Mouse (Mus musculus) liver, adult 2 months (tissue): Measurements from ENCODE around the gene R3hcc1l.

Experiments
- CTCF ChIP-seq: fragments of 200-500 bp; IDR thresholded peaks from 2 replicates; pipeline ENCODE4 v1.5.1; 2011; ENCODE audit warnings: low read depth, low read length, control low read depth
- POLR2A ChIP-seq: fragments of 200-500 bp; IDR thresholded peaks from 2 replicates; pipeline ENCODE4 v1.6.1; 2011; ENCODE audit warnings: low read length, control low read depth; ENCODE audit not compliant: insufficient read depth; ENCODE audit errors: extremely low read depth

- TF ChIP-seq POLR2A (no peak), CTCF (no peak)
Measured at GRCm38 (mm10) chr19:42578631-42579030, 60.1 kb downstream of the R3hcc1l start.
